Mouse (Mus musculus): ENCODE results near the gene Hmg20b. TPM values are rescaled to one million over a fixed set of nuclear protein-coding genes. Genes with fewer than 3 reads are reported as not detected.

Hmg20b gene
- total and polyA plus RNA-seq, 3 experiments: 7.9 to 39.6 (median 18.7) TPM

DNA sequence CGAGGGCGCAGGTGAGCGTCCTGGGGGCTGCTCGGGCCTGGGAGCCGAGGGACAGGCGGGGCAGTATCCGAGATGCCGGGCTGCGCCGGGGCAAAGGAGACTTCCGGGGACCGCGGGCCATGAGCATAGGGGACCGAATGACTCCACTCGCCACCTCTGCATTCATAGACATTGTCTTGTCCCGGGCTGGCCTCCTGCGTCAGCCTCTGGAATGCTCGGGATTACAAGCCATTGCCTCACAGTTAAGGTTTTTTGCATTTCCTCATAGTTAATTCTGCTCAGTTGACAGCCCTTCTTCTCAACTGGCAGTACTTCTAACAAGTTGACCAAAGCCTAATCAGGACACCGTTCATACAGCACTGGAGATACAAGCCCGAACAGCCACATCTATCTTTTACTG, 28.8 kb downstream of the Hmg20b start:
- Histone ChIP-seq H3K79me2 (replicated peaks; ENCODE audit: control insufficient read depth, extremely low read depth, insufficient read depth, poor library complexity, severe bottlenecking) (peaks cover 15% of the 10 kb centered on the region), H3K27me3 (replicated peaks) (no peaks in the 10 kb centered on the region), H3K4me3 (replicated peaks in 1 of 3; ENCODE audit: low read depth in 2 of 3, low read length in 2 of 3, poor library complexity in 1 of 3) (peak overlapping the region; percentile 89 to 98 (median 97)), H3K36me3 (replicated peaks in 1 of 2; ENCODE audit: control insufficient read depth in 1 of 2, insufficient read depth in 1 of 2, low read length in 1 of 2) (peaks cover 61 to 74% of the 10 kb centered on the region in 2 experiments), H3K27ac (ENCODE audit: insufficient read depth, low read depth) (peak overlapping the region; percentile 49), H3K4me2 (ENCODE audit: insufficient read depth, low read depth, poor library complexity, severe bottlenecking) (peak overlapping the region; percentile 78), H3K4me1 (ENCODE audit: control insufficient read depth in 1 of 2, insufficient read depth in 2 of 2) (peaks cover 12 to 37% of the 10 kb centered on the region in 2 experiments; a peak in 3 of 4 replicates), H3K9me3 (replicated peaks; ENCODE audit: low read length) (no peaks in the 10 kb centered on the region), H3K9ac (ENCODE audit: insufficient read depth, low read depth) (peak overlapping the region; percentile 96)
- in situ Hi-C loops (cut with MboI; ENCODE audit: low pct_ligation_motif_present, low pct_unique_long_range_greater_than_20kb, low sequenced_read_pairs) (no loop called here), dilution Hi-C loops (cut with MboI; ENCODE audit: extremely low pct_ligation_motif_present, extremely low pct_unique_long_range_greater_than_20kb, low sequenced_read_pairs) (no loop called here)
- no peak for DNase-seq (ENCODE audit: extremely low read depth)
- 0 out of 2 replicates have a peak, but pooled peaks have one; percentile 1 for TF ChIP-seq TBP (conservative IDR thresholded peaks at IDR 0.05; ENCODE audit: low read depth, low read length)
- no peak for TF ChIP-seq KAT2A (IDR thresholded peaks at IDR 0.05; ENCODE audit: insufficient replicate concordance, low read length)

- H3K4me3 ChIP-seq (replicated peaks in 1 of 3; ENCODE audit: low read depth in 2 of 3, low read length in 2 of 3, poor library complexity in 1 of 3): peak within 1 kb of the TSS; percentile 89 to 98 (median 97)
- in situ Hi-C loops (cut with MboI; ENCODE audit: low pct_ligation_motif_present, low pct_unique_long_range_greater_than_20kb, low sequenced_read_pairs) (no loop called here), dilution Hi-C loops (cut with MboI; ENCODE audit: extremely low pct_ligation_motif_present, extremely low pct_unique_long_range_greater_than_20kb, low sequenced_read_pairs) (no loop called here)
- peaks cover 61 to 74% of the 10 kb centered on the region in 2 experiments for H3K36me3 ChIP-seq (replicated peaks in 1 of 2; ENCODE audit: control insufficient read depth in 1 of 2, insufficient read depth in 1 of 2, low read length in 1 of 2)
- no peaks in the 10 kb centered on the region for H3K27me3 ChIP-seq (replicated peaks)
- peaks cover 12 to 37% of the 10 kb centered on the region in 2 experiments; a peak in 3 of 4 replicates for H3K4me1 ChIP-seq (ENCODE audit: control insufficient read depth in 1 of 2, insufficient read depth in 2 of 2)
- H3K9me3 ChIP-seq (replicated peaks; ENCODE audit: low read length): no peaks in the 10 kb centered on the region
- H3K27ac ChIP-seq (ENCODE audit: insufficient read depth, low read depth): peak within 1 kb of the TSS; percentile 59
- peak within 1 kb of the TSS; percentile 78 for H3K4me2 ChIP-seq (ENCODE audit: insufficient read depth, low read depth, poor library complexity, severe bottlenecking)
- H3K79me2 ChIP-seq (replicated peaks; ENCODE audit: control insufficient read depth, extremely low read depth, insufficient read depth, poor library complexity, severe bottlenecking): peaks cover 15% of the 10 kb centered on the region
- peak; percentile 100 for DNase-seq (ENCODE audit: extremely low read depth)
- peak within 1 kb of the TSS; percentile 96 for H3K9ac ChIP-seq (ENCODE audit: insufficient read depth, low read depth)
- TF ChIP-seq SIN3A (IDR thresholded peaks at IDR 0.05; ENCODE audit: low read length): peak; percentile 97
- peak; percentile 97 for TF ChIP-seq NRF1 (IDR thresholded peaks at IDR 0.05; ENCODE audit: low read depth, low read length)
- peak; percentile 94 for TF ChIP-seq NELFE (IDR thresholded peaks at IDR 0.05; ENCODE audit: low read depth, low read length)
- no peak for TF ChIP-seq ETS1 (conservative IDR thresholded peaks at IDR 0.05; ENCODE audit: low read depth, low read length)
- TF ChIP-seq E2F4 (IDR thresholded peaks at IDR 0.05; ENCODE audit: insufficient replicate concordance, low read depth, low read length): peak; percentile 95
- TF ChIP-seq ZMIZ1 (IDR thresholded peaks at IDR 0.05; ENCODE audit: low read depth, low read length): peak; percentile 78; the same call in 1 of the 2 replicates
- no peak for TF ChIP-seq EP300 (IDR thresholded peaks at IDR 0.05; ENCODE audit: low read length)
- TF ChIP-seq CHD1 (IDR thresholded peaks at IDR 0.05; ENCODE audit: low read depth, low read length): no peak
- no peak for TF ChIP-seq USF2 (conservative IDR thresholded peaks at IDR 0.05; ENCODE audit: low read depth, low read length)
- no peak for TF ChIP-seq RAD21 (IDR thresholded peaks at IDR 0.05; ENCODE audit: low read depth, low read length)
- TF ChIP-seq ELF1 (IDR thresholded peaks at IDR 0.05; ENCODE audit: low read depth, low read length): peak; percentile 98
- TF ChIP-seq POLR2A (IDR thresholded peaks at IDR 0.05; ENCODE audit: low read depth, low read length): peak; percentile 89
- no peak; the same call in 1 of the 2 replicates for TF ChIP-seq USF1 (IDR thresholded peaks at IDR 0.05; ENCODE audit: low read depth, low read length)
- TF ChIP-seq IRF4 (IDR thresholded peaks at IDR 0.05; ENCODE audit: low read depth, low read length): peak; percentile 20; the same call in 1 of the 2 replicates
- TF ChIP-seq GABPA (IDR thresholded peaks at IDR 0.05; ENCODE audit: insufficient replicate concordance, low read depth, low read length): peak; percentile 40; the same call in 1 of the 2 replicates
- TF ChIP-seq ZKSCAN1 (IDR thresholded peaks at IDR 0.05; ENCODE audit: borderline replicate concordance, low read depth, low read length): no peak
- TF ChIP-seq MYC (IDR thresholded peaks at IDR 0.05; ENCODE audit: low read depth, low read length): peak; percentile 84
- TF ChIP-seq HCFC1 (IDR thresholded peaks at IDR 0.05; ENCODE audit: low read depth, low read length): peak; percentile 97
- TF ChIP-seq CTCF (conservative IDR thresholded peaks at IDR 0.05 in 1 of 2, IDR thresholded peaks at IDR 0.05 in 1 of 2; ENCODE audit: low read depth in 2 of 2, low read length in 2 of 2): peak in 1 of 2 experiments; percentile 31; a peak in 1 of 4 replicates
- no peak for TF ChIP-seq PAX5 (IDR thresholded peaks at IDR 0.05; ENCODE audit: low read length)
- no peak for TF ChIP-seq JUN (IDR thresholded peaks at IDR 0.05; ENCODE audit: insufficient read depth, low read depth, low read length)
- TF ChIP-seq TBP (conservative IDR thresholded peaks at IDR 0.05; ENCODE audit: low read depth, low read length): 0 out of 2 replicates have a peak, but pooled peaks have one; percentile 11
- no peak; the same call in 1 of the 2 replicates for TF ChIP-seq SMC3 (IDR thresholded peaks at IDR 0.05; ENCODE audit: low read depth, low read length)
- TF ChIP-seq MAZ (IDR thresholded peaks at IDR 0.05; ENCODE audit: low read depth, low read length): peak; percentile 78
- no peak for TF ChIP-seq MAFK (IDR thresholded peaks at IDR 0.05; ENCODE audit: insufficient replicate concordance, low read length)
- peak; percentile 55; the same call in 1 of the 2 replicates for TF ChIP-seq CHD2 (IDR thresholded peaks at IDR 0.05; ENCODE audit: low read length)
- TF ChIP-seq KAT2A (IDR thresholded peaks at IDR 0.05; ENCODE audit: insufficient replicate concordance, low read length): peak; percentile 96
- peak; percentile 70 for TF ChIP-seq MEF2A (IDR thresholded peaks at IDR 0.05; ENCODE audit: borderline replicate concordance, low read depth, low read length)
- TF ChIP-seq POLR2AphosphoS2 (IDR thresholded peaks at IDR 0.05; ENCODE audit: low read depth, low read length): peak; percentile 65; the same call in 1 of the 2 replicates
- no peak for TF ChIP-seq RCOR1 (conservative IDR thresholded peaks at IDR 0.05; ENCODE audit: low read depth, low read length)
Measured at GRCm38 (mm10) chr10:81320550-81321347, 29.5 kb downstream of the Hmg20b start, which contains the start of gene Cactin. TSS of gene Cactin (plus strand) at chr10:81321103.
